Mouse (Mus musculus) bone marrow, adult 2 months (tissue): ENCODE data around the gene Cacna1d. TPM values are rescaled to one million over a fixed set of nuclear protein-coding genes. Genes with fewer than 3 reads are reported as not detected.

Experiments
- H3K27ac ChIP-seq: fragments of 200-500 bp; 2 replicates; pipeline ENCODE4 v1.5.1; 2012; ENCODE audit warnings: low read depth, mild to moderate bottlenecking, control low read depth, inconsistent platforms, low read length; ENCODE audit not compliant: control insufficient read depth, poor library complexity, insufficient read depth
- H3K4me1 ChIP-seq: fragments of 200-500 bp; 2 replicates; pipeline ENCODE4 v1.6.1; 2011; ENCODE audit warnings: low read length; ENCODE audit not compliant: control insufficient read depth, insufficient read depth
- H3K4me3 ChIP-seq: fragments of 200-500 bp; replicated peaks from 2 replicates; pipeline ENCODE3; 2011; ENCODE audit warnings: mild to moderate bottlenecking, low read depth, low read length, control low read depth; ENCODE audit not compliant: control insufficient read depth
- CTCF ChIP-seq: fragments of 200-500 bp; IDR thresholded peaks from 2 replicates; pipeline ENCODE4 v1.5.1; 2011; ENCODE audit warnings: low read length, control low read depth; ENCODE audit not compliant: control insufficient read depth, insufficient read depth
- POLR2A ChIP-seq: fragments of 200-500 bp; IDR thresholded peaks from 2 replicates; pipeline ENCODE4 v1.6.1; 2011; ENCODE audit warnings: low read depth, mild to moderate bottlenecking, control low read depth, low read length, borderline replicate concordance; ENCODE audit not compliant: control insufficient read depth
- WGBS: fragments of 180-500 bp; shearing (Covaris S2); methylation state at CpG from one replicate; pipeline ENCODE4 v1.1.7; 2018; 5-methylcytosine and 5-hydroxymethylcytosine counted together
- polyA plus RNA-seq: library from polyadenylated mRNA; stranded (reverse); fragments of >200 nt; gene quantifications from 2 replicates; pipeline ENCODE4 v1.2.4, GENCODE M21; 2011; ENCODE audit warnings: low replicate concordance; ENCODE audit not compliant: missing spikeins, insufficient read depth, insufficient read length

Cacna1d gene
- polyA plus RNA-seq, 1 experiment: 1.7 TPM

- Histone ChIP-seq H3K4me1 (no peaks in the 10 kb centered on the region; the same call in 1 of the 2 replicates), H3K27ac (no peak overlapping the region), H3K4me3 (no peak overlapping the region)
- 48% methylated on average over 1 of the region's 1 CpGs for WGBS
- TF ChIP-seq POLR2A (no peak), CTCF (no peak)
These were observed 2.0 kb upstream of the Cacna1d start for GRCm38 (mm10) chr14:30493276-30493675.

- WGBS: under 1% methylated on average over 39 of the region's 39 CpGs
- TF ChIP-seq POLR2A: peak; percentile 84
- TF ChIP-seq CTCF: peak; percentile 10; the same call in 1 of the 2 replicates
- peak within 1 kb of the TSS; percentile 84 for H3K27ac ChIP-seq
- peak within 1 kb of the TSS; percentile 97 for H3K4me3 ChIP-seq
- H3K4me1 ChIP-seq: no peaks in the 10 kb centered on the region
These were observed 11.8 kb downstream of the Cacna1d start, which contains the start of gene Dcp1a for GRCm38 (mm10) chr14:30479361-30479948. Gene Dcp1a (plus strand): TSS chr14:30479535.

DNA sequence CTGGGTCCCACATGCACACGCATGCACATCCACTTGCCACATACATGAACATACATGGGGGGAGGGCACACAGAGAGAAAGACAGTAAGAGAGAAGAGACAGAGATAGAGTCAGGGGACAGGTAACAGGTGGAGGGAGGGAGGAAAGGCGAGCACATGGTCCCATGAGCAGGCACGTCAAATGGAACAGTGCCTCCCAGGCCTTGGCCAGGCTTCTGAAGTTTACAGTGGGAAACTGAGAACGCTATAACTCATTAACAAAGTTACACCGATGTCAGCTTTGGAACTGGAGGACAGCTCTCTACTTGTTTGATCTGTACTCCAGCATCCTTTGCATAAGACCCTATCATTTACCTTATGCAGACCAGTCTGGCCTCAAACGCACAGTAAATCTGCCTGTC, 16.8 kb downstream of the Cacna1d start:
- Histone ChIP-seq H3K4me1 (no peaks in the 10 kb centered on the region), H3K27ac (no peak overlapping the region), H3K4me3 (no peak overlapping the region)
- WGBS: 79% methylated on average over 6 of the region's 6 CpGs
- TF ChIP-seq POLR2A (no peak), CTCF (no peak)

GRCm38 (mm10) chr14:30473605-30474004, 17.6 kb downstream of the Cacna1d start:
- 84% methylated on average over 5 of the region's 5 CpGs for WGBS
- no peak for TF ChIP-seq CTCF
- no peak for TF ChIP-seq POLR2A
- H3K27ac ChIP-seq: no peak overlapping the region
- H3K4me1 ChIP-seq: no peaks in the 10 kb centered on the region; the same call in 1 of the 2 replicates
- H3K4me3 ChIP-seq: no peak overlapping the region

DNA sequence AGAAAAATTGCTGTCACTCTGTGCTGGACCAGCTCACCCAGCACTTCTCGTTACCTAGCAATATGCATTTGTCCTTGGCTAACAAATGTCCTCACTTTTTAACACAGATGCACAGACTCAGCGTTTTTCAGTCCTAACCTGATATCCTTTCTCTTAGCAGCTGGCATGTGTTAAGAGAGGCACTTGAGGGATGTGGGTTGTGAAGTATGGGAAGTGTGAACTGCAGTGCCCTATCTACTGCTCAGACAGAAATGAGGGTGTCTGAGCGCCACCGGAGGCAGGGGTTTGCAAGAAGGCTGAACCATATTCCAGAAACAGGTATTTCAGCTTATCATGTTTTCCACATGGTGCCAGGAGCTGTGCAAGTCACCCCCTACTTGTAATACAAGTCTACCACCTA, 27.9 kb downstream of the Cacna1d start:
- H3K4me3 ChIP-seq: no peak overlapping the region
- 80% methylated on average over 4 of the region's 4 CpGs for WGBS
- H3K27ac ChIP-seq: no peak overlapping the region
- no peak for TF ChIP-seq POLR2A
- no peak for TF ChIP-seq CTCF
- H3K4me1 ChIP-seq: peaks cover 2% of the 10 kb centered on the region

- H3K4me3 ChIP-seq: no peak overlapping the region
- H3K27ac ChIP-seq: no peak overlapping the region
- 7% methylated on average over 14 of the region's 14 CpGs for WGBS
- TF ChIP-seq CTCF (peak; percentile 94), POLR2A (no peak)
- H3K4me1 ChIP-seq: peaks cover 7% of the 10 kb centered on the region
These were observed 31.2 kb downstream of the Cacna1d start for GRCm38 (mm10) chr14:30459891-30460523.

DNA sequence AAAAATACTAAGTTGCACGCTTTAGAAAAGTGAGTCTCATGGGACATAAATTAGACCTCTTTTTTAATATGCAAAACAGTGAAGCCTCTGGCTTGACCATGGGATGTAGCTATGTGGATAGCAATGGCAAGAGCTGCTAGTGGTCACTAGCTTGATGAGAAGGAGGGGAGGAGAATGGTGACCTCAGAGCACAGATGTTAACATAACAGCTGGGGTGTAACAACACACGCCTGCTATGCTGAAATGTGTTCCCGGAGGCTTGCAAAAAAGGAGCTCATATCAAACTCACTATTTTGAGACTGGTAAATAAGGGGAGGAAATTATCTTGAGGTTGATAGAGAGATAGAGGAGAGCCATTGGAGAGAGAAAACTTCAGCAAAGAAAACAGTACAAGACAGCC, 32.4 kb downstream of the Cacna1d start:
- Histone ChIP-seq H3K27ac (no peak overlapping the region), H3K4me1 (peaks cover 7% of the 10 kb centered on the region), H3K4me3 (no peak overlapping the region)
- WGBS: 73% methylated on average over 3 of the region's 3 CpGs
- TF ChIP-seq POLR2A (no peak), CTCF (no peak)

GRCm38 (mm10) chr14:30457897-30458296, 33.4 kb downstream of the Cacna1d start:
- peak overlapping the region; percentile 78 for H3K27ac ChIP-seq
- H3K4me1 ChIP-seq: peaks cover 7% of the 10 kb centered on the region
- TF ChIP-seq CTCF (no peak), POLR2A (no peak)
- WGBS: 0% methylated on average over 2 of the region's 2 CpGs
- H3K4me3 ChIP-seq: peak overlapping the region; percentile 24

- WGBS: 62% methylated on average over 7 of the region's 7 CpGs
- H3K4me1 ChIP-seq: peaks cover 7% of the 10 kb centered on the region
- H3K27ac ChIP-seq: no peak overlapping the region
- TF ChIP-seq POLR2A: no peak
- no peak for TF ChIP-seq CTCF
- H3K4me3 ChIP-seq: no peak overlapping the region
These were observed 33.8 kb downstream of the Cacna1d start for GRCm38 (mm10) chr14:30457436-30457835.
